Mouse (Mus musculus) hindlimb bud, embryonic 11.5 days (tissue): ENCODE measurements around the gene Akap9.
A peak's percentile ranks its signal among the peaks of the same experiment; 100 is the strongest.
"Not testable (repeated sequence)": the region's sequence is repeated elsewhere in the genome, so short reads cannot be mapped to it uniquely, and the experiment has no call there.

Experiments used
- DNase-seq: peaks from one replicate; pipeline ENCODE4 v3.0.0-alpha.2; 2012; ENCODE audit warnings: low read depth, low spot score; ENCODE audit errors: extremely low spot score

Gene Akap9

GRCm38 (mm10) chr5:4031846-4032245, 104.0 kb downstream of the Akap9 start:
- DNase-seq = no peak

- no peak for DNase-seq
These were observed 108.8 kb downstream of the Akap9 start for GRCm38 (mm10) chr5:4036686-4037085.

GRCm38 (mm10) chr5:4039351-4039750, 111.5 kb downstream of the Akap9 start:
- no peak for DNase-seq

GRCm38 (mm10) chr5:4040372-4040771, 112.5 kb downstream of the Akap9 start:
- DNase-seq = no peak

- no peak for DNase-seq
These were observed 113.1 kb downstream of the Akap9 start for GRCm38 (mm10) chr5:4040922-4041321.

GRCm38 (mm10) chr5:4060313-4060712, 132.5 kb downstream of the Akap9 start:
- no peak for DNase-seq

- DNase-seq = no peak
These were observed 138.7 kb downstream of the Akap9 start for GRCm38 (mm10) chr5:4066476-4067115.

GRCm38 (mm10) chr5:4067203-4067602, 139.3 kb downstream of the Akap9 start:
- DNase-seq = no peak

GRCm38 (mm10) chr5:4079086-4079485, 151.2 kb downstream of the Akap9 start:
- no peak for DNase-seq

GRCm38 (mm10) chr5:4080861-4081260, 153.0 kb downstream of the Akap9 start:
- no peak for DNase-seq

GRCm38 (mm10) chr5:4081513-4081912, 153.7 kb downstream of the Akap9 start:
- DNase-seq = no peak

- DNase-seq = no peak
These were observed 157.1 kb downstream of the Akap9 start for GRCm38 (mm10) chr5:4084948-4085347.

- no peak for DNase-seq
These were observed 158.5 kb downstream of the Akap9 start for GRCm38 (mm10) chr5:4086309-4086708.

GRCm38 (mm10) chr5:4088190-4088589, 160.3 kb downstream of the Akap9 start:
- no peak for DNase-seq

- no peak for DNase-seq
These were observed 166.6 kb downstream of the Akap9 start for GRCm38 (mm10) chr5:4094471-4094870.

- DNase-seq = no peak
These were observed 173.2 kb downstream of the Akap9 start for GRCm38 (mm10) chr5:4101031-4101430.

- DNase-seq = no peak
These were observed 173.9 kb downstream of the Akap9 start for GRCm38 (mm10) chr5:4101770-4102169.

GRCm38 (mm10) chr5:4103626-4104340, 175.9 kb downstream of the Akap9 start:
- no peak for DNase-seq

GRCm38 (mm10) chr5:4104341-4105040, 176.6 kb downstream of the Akap9 start, which contains the start of gene Cyp51:
Gene Cyp51, minus strand, starts transcription at chr5:4104746.
- peak; percentile 52 for DNase-seq

- DNase-seq = no peak
These were observed 177.9 kb downstream of the Akap9 start for GRCm38 (mm10) chr5:4105651-4106186.

GRCm38 (mm10) chr5:4107056-4107455, 179.2 kb downstream of the Akap9 start:
- DNase-seq = not testable (repeated sequence)
